Mouse (Mus musculus) CD4-positive naive resting alpha-beta T cell, adult 57 days (primary cell): Measurements from ENCODE around the gene Acad8. TPM values are rescaled to one million over a fixed set of nuclear protein-coding genes. Genes with fewer than 3 reads are reported as not detected.

Experiments
- total RNA-seq: library from RNA; stranded (reverse); gene quantifications from one replicate; pipeline ENCODE4 v1.2.4, GENCODE M21; 2023

The Acad8 gene
- 24.9 TPM for total RNA-seq

GRCm38 (mm10) chr9:26999461-27000395 is at the start of gene Acad8, which contains the start of gene Thyn1:
TSS of gene Acad8 (minus strand) at chr9:26999566.
TSS of gene Thyn1 (plus strand) at chr9:26999710.

GRCm38 (mm10) chr9:27029828-27030762 is 30.7 kb upstream of the Acad8 start, which contains the start of the genes Vps26b and Ncapd3:
TSS of gene Vps26b (minus strand) at chr9:27030065.
TSS of gene Ncapd3 (plus strand) at chr9:27030175.

Other genes with a start within 250 kb of the Acad8 start
- gene Glb1l2, start 193.1 kb downstream of the Acad8 start, total RNA-seq, result not detected
- gene Glb1l3, start 138.7 kb downstream of the Acad8 start, total RNA-seq, result not detected
- gene Gm1110, start 76.5 kb downstream of the Acad8 start, total RNA-seq, result not detected
- 22.6 TPM for gene Thyn1, start 144 bp upstream of the Acad8 start, total RNA-seq
- 46.6 TPM for gene Vps26b, start 30.5 kb upstream of the Acad8 start, total RNA-seq
- 69.0 TPM for gene Ncapd3, start 30.6 kb upstream of the Acad8 start, total RNA-seq
- gene Jam3, start 155.9 kb upstream of the Acad8 start, total RNA-seq, result not detected